Mouse (Mus musculus): Measurements from ENCODE around the gene Pld6. TPM values are rescaled to one million over a fixed set of nuclear protein-coding genes. Genes with fewer than 3 reads are reported as not detected.

Pld6 gene
- polyA plus RNA-seq, 1 experiment from 2014 or later, result 3.9 TPM

GRCm38 (mm10) chr11:59783591-59783990 is 3.9 kb downstream of the Pld6 start:
- no peak overlapping the region for H3K27ac ChIP-seq (ENCODE audit: poor library complexity, severe bottlenecking)
- peaks cover 25% of the 10 kb centered on the region for H3K4me1 ChIP-seq (replicated peaks)
- H3K9me3 ChIP-seq (replicated peaks), result no peaks in the 10 kb centered on the region
- ATAC-seq (ENCODE audit: insufficient number of reproducible peaks, low FRiP score), result no peak
- H3K27me3 ChIP-seq (replicated peaks), result 0 out of 2 replicates have a peak, but pooled peaks cover 5% of the 10 kb centered on the region
- H3K4me3 ChIP-seq, result no peak overlapping the region
- no peak overlapping the region for H3K9ac ChIP-seq
- H3K4me2 ChIP-seq, result no peak overlapping the region
- peaks cover 3% of the 10 kb centered on the region for H3K36me3 ChIP-seq
- whole genome bisulfite sequencing, result 79% methylated on average over 6 of the region's 6 CpGs

GRCm38 (mm10) chr11:59782091-59782590 is 5.3 kb downstream of the Pld6 start:
- H3K9ac ChIP-seq, result no peak overlapping the region
- H3K4me3 ChIP-seq, result no peak overlapping the region
- H3K9me3 ChIP-seq (replicated peaks), result no peaks in the 10 kb centered on the region
- peaks cover 21% of the 10 kb centered on the region for H3K4me1 ChIP-seq (replicated peaks)
- H3K27ac ChIP-seq (ENCODE audit: poor library complexity, severe bottlenecking), result no peak overlapping the region
- H3K27me3 ChIP-seq (replicated peaks), result 0 out of 2 replicates have a peak, but pooled peaks cover 5% of the 10 kb centered on the region
- peaks cover 15% of the 10 kb centered on the region for H3K36me3 ChIP-seq
- H3K4me2 ChIP-seq, result no peak overlapping the region
- ATAC-seq (ENCODE audit: insufficient number of reproducible peaks, low FRiP score), result no peak
- WGBS, result 79% methylated on average over 7 of the region's 7 CpGs

- no peak overlapping the region for H3K27ac ChIP-seq (ENCODE audit: poor library complexity, severe bottlenecking)
- WGBS, result 71% methylated on average over 4 of the region's 4 CpGs
- no peak overlapping the region for H3K9ac ChIP-seq
Measured at GRCm38 (mm10) chr11:59780241-59780640, 7.2 kb downstream of the Pld6 start.

GRCm38 (mm10) chr11:59779406-59779805 is 8.0 kb downstream of the Pld6 start:
- no peak overlapping the region for H3K4me2 ChIP-seq
- no peak overlapping the region for H3K27ac ChIP-seq (ENCODE audit: poor library complexity, severe bottlenecking)
- ATAC-seq (ENCODE audit: insufficient number of reproducible peaks, low FRiP score), result no peak
- peaks cover 41% of the 10 kb centered on the region for H3K36me3 ChIP-seq
- WGBS, result 79% methylated on average over 4 of the region's 4 CpGs
- no peaks in the 10 kb centered on the region for H3K27me3 ChIP-seq (replicated peaks)
- no peak overlapping the region for H3K4me3 ChIP-seq
- no peak overlapping the region for H3K9ac ChIP-seq
- H3K9me3 ChIP-seq (replicated peaks), result no peaks in the 10 kb centered on the region
- H3K4me1 ChIP-seq (replicated peaks), result peaks cover 13% of the 10 kb centered on the region

More at GRCm38 (mm10) chr11:59780241-59780640, 7.2 kb downstream of the Pld6 start:
- Histone ChIP-seq H3K9me3 (replicated peaks) (no peaks in the 10 kb centered on the region), H3K4me1 (replicated peaks) (peaks cover 13% of the 10 kb centered on the region), H3K4me2 (no peak overlapping the region), H3K27me3 (replicated peaks) (no peaks in the 10 kb centered on the region), H3K36me3 (peaks cover 34% of the 10 kb centered on the region), H3K4me3 (no peak overlapping the region)
- ATAC-seq (ENCODE audit: insufficient number of reproducible peaks, low FRiP score), result no peak

- Histone ChIP-seq H3K27me3 (replicated peaks) (no peaks in the 10 kb centered on the region), H3K9me3 (replicated peaks) (no peaks in the 10 kb centered on the region), H3K4me3 (no peak overlapping the region), H3K36me3 (peaks cover 47% of the 10 kb centered on the region), H3K4me1 (replicated peaks) (peaks cover 13% of the 10 kb centered on the region), H3K27ac (ENCODE audit: poor library complexity, severe bottlenecking) (no peak overlapping the region), H3K4me2 (no peak overlapping the region), H3K9ac (no peak overlapping the region)
- 0 out of 2 replicates have a peak, but pooled peaks have one; percentile 22 for ATAC-seq (ENCODE audit: insufficient number of reproducible peaks, low FRiP score)
- 64% methylated on average over 1 of the region's 1 CpGs for WGBS
Measured at GRCm38 (mm10) chr11:59778874-59779223, 8.6 kb downstream of the Pld6 start.

- Histone ChIP-seq H3K9me3 (replicated peaks) (no peaks in the 10 kb centered on the region), H3K4me1 (replicated peaks) (peaks cover 13% of the 10 kb centered on the region), H3K27ac (ENCODE audit: poor library complexity, severe bottlenecking) (no peak overlapping the region), H3K9ac (no peak overlapping the region), H3K36me3 (peaks cover 52% of the 10 kb centered on the region), H3K27me3 (replicated peaks) (no peaks in the 10 kb centered on the region), H3K4me3 (no peak overlapping the region), H3K4me2 (no peak overlapping the region)
- peak; percentile 48; the same call in 1 of the 2 replicates for ATAC-seq (ENCODE audit: insufficient number of reproducible peaks, low FRiP score)
- WGBS, result 56% methylated on average over 9 of the region's 9 CpGs
Measured at GRCm38 (mm10) chr11:59778181-59778873, 9.1 kb downstream of the Pld6 start.

- 82% methylated on average over 5 of the region's 5 CpGs for WGBS
- Histone ChIP-seq H3K9ac (no peak overlapping the region), H3K9me3 (replicated peaks) (no peaks in the 10 kb centered on the region), H3K27ac (ENCODE audit: poor library complexity, severe bottlenecking) (no peak overlapping the region), H3K4me2 (no peak overlapping the region), H3K4me3 (no peak overlapping the region), H3K4me1 (replicated peaks) (peaks cover 10% of the 10 kb centered on the region), H3K27me3 (replicated peaks) (no peaks in the 10 kb centered on the region), H3K36me3 (peaks cover 62% of the 10 kb centered on the region)
- no peak for ATAC-seq (ENCODE audit: insufficient number of reproducible peaks, low FRiP score)
Measured at GRCm38 (mm10) chr11:59777259-59777658, 10.2 kb downstream of the Pld6 start.

GRCm38 (mm10) chr11:59775435-59776148 is 11.9 kb downstream of the Pld6 start:
- Histone ChIP-seq H3K4me1 (replicated peaks) (peaks cover 10% of the 10 kb centered on the region), H3K4me3 (no peak overlapping the region), H3K9ac (no peak overlapping the region), H3K9me3 (replicated peaks) (no peaks in the 10 kb centered on the region), H3K27ac (ENCODE audit: poor library complexity, severe bottlenecking) (no peak overlapping the region), H3K27me3 (replicated peaks) (no peaks in the 10 kb centered on the region), H3K4me2 (no peak overlapping the region), H3K36me3 (peaks cover 78% of the 10 kb centered on the region)
- 83% methylated on average over 13 of the region's 13 CpGs for WGBS
- ATAC-seq (ENCODE audit: insufficient number of reproducible peaks, low FRiP score), result no peak

- Histone ChIP-seq H3K9ac (no peak overlapping the region), H3K9me3 (replicated peaks) (no peaks in the 10 kb centered on the region), H3K27ac (ENCODE audit: poor library complexity, severe bottlenecking) (no peak overlapping the region), H3K27me3 (replicated peaks) (no peaks in the 10 kb centered on the region), H3K36me3 (peaks cover 88% of the 10 kb centered on the region), H3K4me3 (no peak overlapping the region), H3K4me1 (replicated peaks) (peaks cover 9% of the 10 kb centered on the region), H3K4me2 (no peak overlapping the region)
- no peak for ATAC-seq (ENCODE audit: insufficient number of reproducible peaks, low FRiP score)
- 76% methylated on average over 4 of the region's 4 CpGs for WGBS
Measured at GRCm38 (mm10) chr11:59774522-59774921, 12.9 kb downstream of the Pld6 start.

- H3K4me1 ChIP-seq (replicated peaks), result peaks cover 16% of the 10 kb centered on the region
- no peak overlapping the region for H3K4me3 ChIP-seq
- no peaks in the 10 kb centered on the region for H3K27me3 ChIP-seq (replicated peaks)
- 72% methylated on average over 4 of the region's 4 CpGs for WGBS
- no peak for ATAC-seq (ENCODE audit: insufficient number of reproducible peaks, low FRiP score)
- no peak overlapping the region for H3K9ac ChIP-seq
- H3K4me2 ChIP-seq, result no peak overlapping the region
- no peaks in the 10 kb centered on the region for H3K9me3 ChIP-seq (replicated peaks)
- H3K36me3 ChIP-seq, result peaks cover 95% of the 10 kb centered on the region
- no peak overlapping the region for H3K27ac ChIP-seq (ENCODE audit: poor library complexity, severe bottlenecking)
Measured at GRCm38 (mm10) chr11:59772902-59773301, 14.5 kb downstream of the Pld6 start.

- no peaks in the 10 kb centered on the region for H3K27me3 ChIP-seq (replicated peaks)
- 79% methylated on average over 2 of the region's 2 CpGs for WGBS
- no peaks in the 10 kb centered on the region for H3K9me3 ChIP-seq (replicated peaks)
- H3K27ac ChIP-seq (ENCODE audit: poor library complexity, severe bottlenecking), result no peak overlapping the region
- H3K4me3 ChIP-seq, result no peak overlapping the region
- peaks cover 16% of the 10 kb centered on the region for H3K4me1 ChIP-seq (replicated peaks)
- no peak overlapping the region for H3K9ac ChIP-seq
- H3K4me2 ChIP-seq, result no peak overlapping the region
- H3K36me3 ChIP-seq, result peaks cover 96% of the 10 kb centered on the region
- no peak for ATAC-seq (ENCODE audit: insufficient number of reproducible peaks, low FRiP score)
Measured at GRCm38 (mm10) chr11:59772291-59772690, 15.2 kb downstream of the Pld6 start.

Data from heart, embryonic 12.5 days (tissue).